Mouse (Mus musculus) gastrocnemius, postnatal 36 days (tissue): Measurements from ENCODE around the gene Iqgap3. TPM values are rescaled to one million over a fixed set of nuclear protein-coding genes. Genes with fewer than 3 reads are reported as not detected.
A peak's percentile ranks its signal among the peaks of the same experiment; 100 is the strongest.

ENCODE experiments used
- DNase-seq, 2 experiments: peaks; one replicate each; pipeline ENCODE4 v3.0.0; 2022
- intact Hi-C: fragments of 180-260 bp; cut with DNase I; formaldehyde crosslinking; loops from one replicate; pipeline ENCODE4 v1.15.1; 2025
- total RNA-seq, 2 experiments: library from RNA; stranded (reverse); gene quantifications; 2 replicates each; pipeline ENCODE4 v1.2.3; 2021

Iqgap3 gene
- total RNA-seq, 2 experiments from 2014 or later, result 0.64 TPM

DNA sequence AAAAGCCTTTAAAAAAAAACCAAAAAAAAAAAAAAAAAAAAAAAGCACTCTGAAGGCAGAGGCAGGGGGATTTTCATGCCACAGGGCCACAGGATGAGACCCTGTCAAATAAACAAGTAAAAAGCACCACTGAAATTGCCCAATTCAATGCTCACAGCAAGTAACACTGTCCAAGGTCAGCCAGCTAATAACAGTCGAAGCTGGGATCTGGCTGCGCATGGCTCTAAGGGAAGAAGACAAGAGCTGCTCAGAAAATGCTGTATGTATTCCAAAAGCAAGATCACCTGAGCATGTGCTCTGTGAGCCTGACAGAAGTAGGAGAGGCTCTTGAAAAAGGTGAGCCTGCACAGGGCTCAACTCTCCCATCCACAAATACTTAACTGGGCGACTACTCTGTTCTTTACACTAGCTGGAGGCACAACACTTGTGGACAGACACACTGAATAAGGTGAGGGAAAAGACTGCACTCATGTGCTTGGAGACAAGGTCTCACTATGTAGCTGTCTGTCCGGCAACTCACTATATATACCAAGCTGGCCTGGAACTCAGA lies 55.2 kb downstream of the Iqgap3 start:
- intact Hi-C loops, result no loop called here
- DNase-seq, result no peak

DNA sequence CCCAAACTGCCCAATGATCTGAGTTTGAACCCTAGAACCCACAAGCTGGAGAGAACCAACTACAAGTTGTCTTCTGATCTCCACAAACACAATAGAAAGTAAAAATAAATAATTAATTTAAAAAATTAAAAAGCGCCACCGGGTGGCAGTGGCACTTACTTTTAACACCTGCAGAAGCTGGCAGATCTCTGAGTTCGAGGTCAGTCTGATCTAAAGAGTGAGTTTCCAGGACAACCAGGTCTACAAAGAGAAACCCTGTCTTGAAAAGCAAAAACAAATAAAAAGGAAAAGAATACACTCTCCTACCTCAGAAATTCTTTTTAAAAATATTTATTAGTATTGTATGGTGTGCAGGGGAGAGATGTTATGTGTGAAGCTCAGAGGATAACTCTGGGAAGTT lies 56.0 kb downstream of the Iqgap3 start:
- intact Hi-C loops, result no loop called here

DNA sequence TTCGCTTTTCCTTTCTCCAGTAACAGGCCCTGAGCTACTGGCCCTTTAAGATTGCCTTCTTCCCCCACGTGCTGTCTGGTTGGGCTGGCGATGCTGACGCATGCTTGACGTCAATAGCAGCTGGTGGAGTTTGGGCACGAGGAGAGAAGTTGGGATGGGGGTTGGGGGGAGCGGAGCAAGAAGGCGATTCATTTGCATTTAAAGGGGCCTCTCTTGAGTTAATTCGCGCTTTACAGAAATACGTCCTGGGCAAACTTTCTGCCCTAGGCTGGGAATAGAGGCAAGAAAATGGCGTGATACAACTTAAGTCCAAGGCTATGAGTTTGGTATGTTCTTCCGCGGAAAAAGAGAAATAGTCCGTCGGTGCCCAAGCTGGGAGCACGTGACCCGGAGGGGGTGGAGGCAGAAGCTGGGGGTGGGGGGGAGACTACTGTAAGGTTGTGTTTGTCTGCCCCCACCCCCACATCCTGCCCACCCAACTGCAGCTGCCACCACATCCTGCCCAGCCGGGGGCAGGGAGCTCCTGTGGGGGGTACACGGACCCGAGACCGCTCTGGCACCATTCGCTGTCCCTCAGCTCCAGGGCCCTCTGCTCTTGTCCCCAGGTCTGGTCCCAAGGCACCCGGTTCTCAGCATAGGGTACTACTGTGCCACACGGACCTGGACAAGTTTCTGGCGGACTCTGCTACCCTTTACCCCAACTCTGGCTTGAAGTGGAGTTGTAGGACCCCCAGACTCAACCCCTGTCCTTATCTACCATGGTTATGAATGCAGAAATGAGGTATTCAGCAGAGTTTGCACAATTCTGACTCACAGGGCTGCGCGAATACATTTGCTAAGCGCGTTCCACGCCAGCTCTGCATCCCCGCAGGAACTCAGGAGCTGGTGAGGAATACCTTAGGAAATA lies 56.8 kb downstream of the Iqgap3 start:
- DNase-seq, result peak; percentile 84 to 91
- intact Hi-C loops, result no loop called here

More for the DNA sequence above, 56.0 kb downstream of the Iqgap3 start:
- DNase-seq, result no peak

DNA sequence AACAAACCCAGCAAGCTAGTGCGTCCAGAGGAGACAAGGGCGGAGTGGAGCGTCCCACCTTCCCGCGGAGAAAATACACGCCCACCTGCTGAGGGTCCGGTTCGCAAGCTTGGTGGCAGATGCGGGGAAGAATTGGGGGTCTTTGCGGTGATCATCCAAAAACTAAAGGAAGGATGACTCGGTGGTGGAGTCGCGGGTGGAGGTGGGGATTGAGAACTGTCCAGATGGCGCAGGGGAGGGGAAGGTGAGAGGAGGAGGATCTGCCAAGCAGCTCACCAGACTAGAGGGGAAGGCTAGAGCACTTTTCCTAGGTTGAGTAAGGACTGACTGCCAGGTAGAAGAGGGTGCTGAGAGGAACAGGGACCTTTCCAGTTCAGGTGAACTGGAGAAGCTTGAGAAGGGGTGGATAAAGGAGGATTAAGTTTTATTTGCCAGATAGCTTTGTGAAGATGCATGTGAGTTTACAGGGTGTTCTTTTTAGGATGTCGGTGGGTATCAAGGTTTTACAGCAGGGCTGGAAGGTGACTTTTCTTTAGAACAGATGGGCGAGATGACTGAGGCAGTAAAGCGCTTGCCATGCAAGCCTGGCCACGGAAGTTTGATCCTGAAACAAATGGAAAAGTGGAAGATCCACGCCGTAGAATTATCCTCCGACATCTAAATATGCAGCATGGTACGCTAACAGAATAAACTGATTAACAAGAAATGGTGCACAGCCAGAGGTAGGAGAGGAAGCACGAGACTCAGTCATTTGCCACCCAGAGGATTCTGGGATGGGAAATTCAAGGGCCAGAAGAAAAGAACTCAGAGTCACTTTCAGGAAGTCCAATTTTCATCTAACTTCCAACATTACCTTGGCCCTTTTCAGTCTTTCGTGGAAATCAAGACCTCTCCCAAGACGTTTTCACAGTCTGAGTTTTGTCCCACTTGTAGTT lies 57.7 kb downstream of the Iqgap3 start:
- intact Hi-C loops, result no loop called here
- DNase-seq, result peak in 1 of 2 experiments; percentile 51

DNA sequence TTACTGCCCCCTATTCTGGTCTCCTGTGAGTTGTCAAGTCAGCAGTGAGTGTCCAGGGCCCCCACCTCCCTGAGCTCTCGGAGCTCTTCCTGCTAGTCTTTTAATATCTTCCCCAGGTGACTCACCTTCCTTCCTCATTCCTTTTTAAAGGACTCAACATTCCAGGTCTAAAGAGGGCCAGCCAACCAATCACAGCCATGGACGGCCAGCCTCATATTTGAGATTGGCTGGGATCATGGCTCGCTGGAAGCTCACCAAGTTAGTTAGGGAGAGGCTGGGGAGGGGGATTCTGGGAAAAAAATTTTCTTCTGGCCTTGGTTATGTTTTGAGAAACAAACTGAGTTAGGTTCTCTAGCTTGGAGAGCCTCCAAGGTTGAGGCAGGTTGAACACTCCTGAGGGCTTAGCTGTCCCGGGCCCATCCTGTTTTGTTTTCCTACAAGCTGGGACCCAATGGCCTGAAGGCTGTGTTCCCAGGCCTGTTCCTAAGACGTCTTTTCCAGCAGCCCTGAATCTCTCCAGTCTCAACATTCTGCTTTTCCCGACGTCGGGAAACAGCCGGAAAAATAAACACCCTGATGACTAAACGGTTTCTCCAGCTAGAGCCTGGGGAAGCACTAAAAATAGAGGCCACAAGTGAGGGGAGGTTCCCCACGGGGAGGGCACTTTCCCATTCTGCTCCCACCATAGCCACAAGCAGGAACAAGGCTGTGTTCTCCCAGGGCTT lies 58.6 kb downstream of the Iqgap3 start:
- intact Hi-C loops, result no loop called here
- peak; percentile 44 to 45 for DNase-seq

DNA sequence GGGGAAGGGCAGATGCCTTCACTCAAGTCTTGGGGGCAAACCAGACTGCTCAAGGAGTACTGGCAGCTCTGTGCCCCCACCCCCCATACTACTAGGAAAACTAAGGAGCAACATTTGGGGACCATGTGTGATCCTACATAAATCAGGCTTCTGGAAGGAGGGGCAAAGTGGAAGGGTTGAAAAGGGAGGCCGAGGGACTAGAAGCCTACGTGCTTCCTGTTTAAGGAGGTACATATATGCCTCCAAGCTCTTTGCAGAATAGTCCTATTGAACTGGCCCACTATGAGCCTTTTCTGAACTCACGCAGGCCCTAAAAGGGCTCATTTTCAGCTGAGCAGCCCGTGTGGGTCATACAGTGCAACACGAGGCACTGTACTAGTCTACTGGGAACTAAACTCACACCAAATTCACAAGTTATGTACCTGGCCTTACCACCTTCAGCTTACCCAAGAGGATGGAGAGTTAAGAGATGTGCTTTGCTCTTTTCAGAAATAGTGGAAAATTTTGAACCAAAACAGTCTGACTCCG lies 59.2 kb downstream of the Iqgap3 start:
- intact Hi-C loops, result no loop called here
- DNase-seq, result no peak

DNA sequence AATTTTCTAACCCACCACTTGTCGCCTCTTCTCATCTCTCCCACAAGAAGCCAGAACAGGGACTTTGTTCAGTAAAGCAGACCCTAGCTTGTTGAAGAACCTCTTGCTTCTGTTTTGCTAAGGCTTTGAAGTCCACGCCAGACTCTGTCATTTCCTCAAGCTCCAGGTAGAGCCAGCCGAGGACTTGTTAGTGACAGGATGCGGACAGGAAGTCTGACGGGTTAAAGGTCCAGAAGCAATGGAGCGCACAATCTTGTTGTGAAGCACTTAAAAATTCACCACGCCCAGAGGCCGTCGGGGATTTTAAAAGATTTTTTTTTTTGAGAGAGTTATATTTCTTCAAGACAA lies 59.6 kb downstream of the Iqgap3 start:
- no peak for DNase-seq
- intact Hi-C loops, result no loop called here

DNA sequence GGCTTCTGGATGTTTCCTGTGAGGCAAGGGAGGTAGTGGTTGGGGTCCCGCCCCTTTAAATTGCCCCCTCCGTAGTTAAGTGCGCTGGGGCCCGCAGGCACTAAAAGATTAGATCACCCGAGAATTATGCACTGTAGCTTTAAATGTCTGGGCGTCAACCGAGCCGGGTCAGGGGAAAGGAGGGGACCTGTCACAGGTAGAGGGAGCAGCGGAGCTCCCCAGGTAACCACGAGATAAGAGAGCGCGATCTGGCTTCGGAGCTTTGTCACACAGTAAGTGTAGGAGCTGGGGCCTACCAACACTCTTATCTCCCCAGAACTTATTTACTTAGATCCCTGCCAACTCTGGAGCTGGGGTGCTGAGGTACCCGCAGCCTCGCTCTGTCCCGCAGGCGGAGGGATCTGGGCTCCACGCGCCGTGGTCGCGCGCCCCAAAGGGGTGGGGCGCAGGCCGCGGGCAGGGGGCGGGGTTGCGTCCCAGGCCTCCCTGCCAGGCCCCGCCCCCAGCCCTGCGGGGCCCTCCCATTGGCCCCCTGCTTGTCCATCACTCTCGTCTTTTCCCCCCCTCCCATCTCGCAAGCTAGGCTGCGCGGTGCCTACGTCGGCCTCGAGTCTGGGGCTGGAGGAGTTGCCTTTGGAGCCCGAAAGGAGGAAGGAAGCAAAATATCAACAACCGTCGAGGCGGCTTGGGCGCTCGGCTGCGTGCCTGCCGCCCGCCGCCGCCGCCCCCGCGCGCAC lies 60.2 kb downstream of the Iqgap3 start, which contains the start of gene Mef2d:
Gene Mef2d, plus strand, starts transcription at position 586 of the 737 bp plus-strand sequence.
- intact Hi-C loops, result no loop called here
- peak; percentile 92 to 96 for DNase-seq

DNA sequence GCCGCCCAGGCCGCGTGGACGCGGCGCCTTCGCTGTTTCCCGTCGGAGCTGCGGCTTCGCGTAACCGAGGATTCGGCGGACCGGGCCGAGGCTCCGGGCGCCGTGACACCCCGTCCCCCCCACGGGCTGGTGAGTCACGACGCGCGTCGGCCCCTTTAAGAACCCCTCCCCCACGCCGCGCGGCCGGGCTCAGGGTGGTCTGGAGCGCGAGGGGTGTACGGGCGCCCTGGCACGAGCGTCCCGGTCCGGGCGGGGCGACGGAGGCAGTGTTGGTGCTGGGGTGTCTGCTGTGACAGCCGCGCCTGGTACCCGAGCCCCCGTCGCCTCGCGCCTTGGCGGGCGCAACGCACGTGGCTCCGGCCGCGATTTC lies 60.8 kb downstream of the Iqgap3 start:
- intact Hi-C loops, result no loop called here
- peak in 1 of 2 experiments; percentile 53 for DNase-seq

DNA sequence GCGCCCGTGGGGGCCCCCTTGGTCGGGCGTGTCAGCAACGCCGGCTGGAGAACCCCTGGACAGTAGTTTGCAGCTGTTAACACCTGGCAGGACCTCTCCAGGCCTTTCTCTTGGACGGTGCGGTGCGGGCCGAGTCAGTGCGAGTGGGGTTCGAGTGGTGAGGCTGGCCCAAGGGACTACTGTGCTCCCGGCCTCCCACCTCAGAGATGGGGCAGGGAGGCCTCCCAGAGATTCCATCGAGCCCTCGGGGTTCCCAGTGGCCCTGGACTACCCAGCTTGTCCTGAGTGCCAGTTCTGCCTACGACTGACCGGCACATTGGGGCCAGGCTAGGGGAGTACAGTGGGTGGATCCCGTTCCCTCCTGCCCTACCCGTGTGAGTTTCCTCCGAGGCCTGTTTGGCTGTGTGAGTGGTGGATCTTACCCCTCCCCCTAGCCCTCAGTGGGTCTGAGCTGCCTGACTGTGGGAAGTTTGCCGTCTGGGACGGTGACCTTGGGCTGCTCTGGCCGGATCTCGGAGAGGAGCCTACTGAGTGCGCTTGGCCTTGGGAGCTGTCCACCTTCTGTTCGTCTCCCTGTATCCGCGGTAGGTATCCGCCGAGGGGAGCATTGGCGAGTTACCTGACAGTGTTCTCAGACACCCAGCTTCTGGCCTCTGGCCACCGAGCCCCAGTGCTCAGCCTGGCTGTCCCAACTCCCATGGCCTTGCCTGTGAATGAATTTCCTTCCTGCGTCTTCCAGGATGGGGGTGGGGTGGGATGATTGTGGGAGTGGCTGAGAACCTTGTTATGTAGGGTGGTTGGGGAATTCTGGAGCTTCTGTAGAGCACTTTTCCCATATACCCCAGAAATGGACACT lies 61.4 kb downstream of the Iqgap3 start:
- peak; percentile 66 to 72 for DNase-seq
- intact Hi-C loops, result no loop called here

DNA sequence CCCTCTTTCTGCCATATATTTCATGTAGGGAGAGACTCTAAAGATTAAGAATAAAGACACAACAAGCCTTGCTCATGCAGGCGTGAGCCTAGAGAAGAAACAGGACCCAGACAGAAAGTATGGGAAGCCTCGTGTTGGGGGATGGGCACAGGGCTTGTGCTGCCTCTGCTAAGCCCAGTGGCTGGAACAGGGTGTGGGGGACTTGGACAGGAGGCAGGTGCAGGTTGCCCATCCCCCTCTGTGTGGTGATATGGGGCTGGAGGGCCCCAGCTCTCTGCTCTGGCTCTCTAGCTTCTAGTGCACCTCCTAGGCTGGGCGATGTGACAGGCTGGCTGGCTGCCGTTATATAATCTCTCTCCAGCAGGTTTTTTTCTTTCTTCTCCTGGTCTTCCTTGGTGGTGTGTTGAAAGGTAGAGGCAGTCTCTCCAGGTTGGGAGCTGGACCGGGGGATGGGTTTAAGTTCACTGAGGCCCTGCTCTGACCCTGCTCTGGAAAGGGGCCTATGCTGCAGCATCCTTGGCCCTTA lies 62.3 kb downstream of the Iqgap3 start:
- peak; percentile 60 to 61 for DNase-seq
- intact Hi-C loops, result loop anchor here (2.0 kb wide), 1 partner anchor 29 kb away; no protein-coding TSS in a partner anchor

DNA sequence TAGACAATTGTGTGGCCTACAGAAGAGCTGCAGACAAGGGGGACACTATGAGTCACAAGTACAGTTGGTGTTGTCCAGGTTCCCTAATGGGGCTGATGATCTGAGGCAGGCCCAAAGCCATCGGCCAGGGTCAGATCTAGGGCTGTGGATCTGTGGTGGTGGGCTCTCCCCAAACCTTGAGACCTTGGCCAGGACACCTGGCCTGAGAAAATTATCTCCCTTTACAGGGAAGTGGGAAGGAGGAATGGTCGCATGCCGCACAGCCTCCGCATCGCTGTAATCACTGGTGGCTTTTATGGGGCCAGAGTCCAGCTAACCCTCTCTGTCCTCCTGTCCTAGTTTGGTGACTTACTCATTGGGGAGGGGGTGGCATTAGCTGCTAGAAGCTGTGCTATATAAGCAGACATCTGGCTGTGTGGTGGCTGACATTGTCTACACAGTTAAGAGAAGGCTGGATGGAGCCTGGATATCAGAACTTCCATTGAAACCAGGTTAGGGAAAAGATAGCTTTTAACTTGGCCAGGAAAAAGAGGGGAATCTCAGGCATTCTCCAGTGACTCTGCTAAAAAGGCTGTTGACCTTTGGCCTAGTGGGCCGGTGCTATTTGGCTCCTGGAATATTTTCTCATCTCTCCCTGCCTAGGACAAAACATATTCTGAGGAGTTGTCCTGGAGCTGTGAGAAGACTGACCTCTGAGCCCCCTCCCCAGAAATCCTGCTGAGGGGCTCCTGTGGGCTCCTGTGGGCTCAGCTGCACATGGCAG lies 63.1 kb downstream of the Iqgap3 start:
- DNase-seq, result no peak
- intact Hi-C loops, result loop anchor here (2.0 kb wide), 1 partner anchor 28 kb away; no protein-coding TSS in a partner anchor

DNA sequence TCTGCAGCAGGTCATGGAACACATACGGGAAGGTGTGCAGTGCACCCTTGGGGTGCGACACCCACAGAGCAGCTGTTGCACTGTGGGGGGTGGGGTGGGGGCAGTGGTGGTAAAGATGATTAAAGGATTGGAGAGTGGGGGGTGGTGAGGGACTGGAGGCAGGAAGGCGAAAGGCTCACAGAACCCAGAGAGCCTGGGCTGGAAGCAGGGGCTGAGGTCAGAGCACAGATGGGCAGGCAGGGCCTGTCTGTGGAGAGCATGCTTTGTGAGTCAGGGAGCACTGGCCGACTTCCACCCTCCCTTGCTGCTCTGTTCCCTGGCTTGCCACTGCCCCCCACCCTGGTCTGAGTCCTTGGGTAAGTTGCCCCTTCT lies 63.6 kb downstream of the Iqgap3 start:
- DNase-seq, result peak in 1 of 2 experiments; percentile 50

DNA sequence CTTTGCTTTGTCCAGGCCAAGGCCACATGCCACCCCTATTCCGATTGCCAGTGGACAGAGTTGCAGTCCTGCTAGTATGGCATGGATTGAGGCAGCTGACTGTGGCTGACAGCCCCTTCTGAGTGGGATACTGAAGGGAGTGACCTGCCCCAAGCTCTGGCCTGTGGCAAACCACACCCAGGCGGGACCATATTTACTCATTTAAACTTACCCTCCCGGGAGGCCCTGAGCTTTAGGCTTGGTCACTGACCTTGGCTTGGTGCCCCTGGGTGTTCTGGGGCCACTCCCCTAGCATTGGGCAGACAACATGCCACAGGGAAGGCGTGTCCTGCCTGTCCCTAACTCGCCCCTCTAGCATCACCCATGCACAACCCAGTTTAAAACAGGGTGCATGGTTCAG lies 64.2 kb downstream of the Iqgap3 start:
- intact Hi-C loops, result loop anchor here (2.0 kb wide), 1 partner anchor 27 kb away; no protein-coding TSS in a partner anchor
- peak in 1 of 2 experiments; percentile 61 for DNase-seq

More for the DNA sequence above, 63.6 kb downstream of the Iqgap3 start:
- intact Hi-C loops, result loop anchor here (2.0 kb wide), 1 partner anchor 27 kb away; no protein-coding TSS in a partner anchor

DNA sequence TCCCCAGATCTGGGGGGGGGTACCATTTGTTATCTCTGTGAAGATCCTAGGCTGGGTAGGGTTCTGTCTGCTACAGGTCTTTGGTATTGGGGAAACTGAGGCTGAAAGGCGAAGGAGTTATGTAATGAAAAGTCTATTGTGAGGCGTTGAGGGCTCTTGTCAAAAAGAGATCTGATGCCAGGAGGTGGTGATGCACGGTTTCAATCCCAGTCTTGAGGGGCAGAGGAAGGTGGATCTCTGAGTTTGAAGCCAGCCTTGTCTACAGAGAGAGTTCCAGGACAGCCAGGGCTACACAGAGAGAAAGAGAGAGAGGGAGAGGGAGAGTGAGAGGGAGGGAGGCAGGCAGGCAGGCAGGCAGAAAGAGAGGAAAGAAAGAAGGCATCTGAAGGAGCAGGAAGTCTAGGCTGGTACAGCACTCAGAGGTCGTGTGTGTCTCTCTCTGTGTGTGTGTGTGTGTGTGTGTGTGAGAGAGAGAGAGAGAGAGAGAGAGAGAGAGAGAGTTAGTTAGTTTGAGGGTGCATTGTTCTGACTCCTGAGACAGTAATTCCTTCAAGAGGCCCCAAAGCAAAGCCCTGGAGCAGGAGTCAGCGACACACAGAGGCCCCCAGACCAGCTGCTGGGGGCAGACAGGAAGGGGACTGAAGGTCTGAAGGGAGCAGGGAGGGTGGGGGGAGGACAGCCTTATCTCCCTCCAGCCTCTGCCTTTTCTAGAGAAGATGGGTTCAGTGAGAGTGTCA lies 64.8 kb downstream of the Iqgap3 start:
- intact Hi-C loops, result no loop called here
- DNase-seq, result no peak

DNA sequence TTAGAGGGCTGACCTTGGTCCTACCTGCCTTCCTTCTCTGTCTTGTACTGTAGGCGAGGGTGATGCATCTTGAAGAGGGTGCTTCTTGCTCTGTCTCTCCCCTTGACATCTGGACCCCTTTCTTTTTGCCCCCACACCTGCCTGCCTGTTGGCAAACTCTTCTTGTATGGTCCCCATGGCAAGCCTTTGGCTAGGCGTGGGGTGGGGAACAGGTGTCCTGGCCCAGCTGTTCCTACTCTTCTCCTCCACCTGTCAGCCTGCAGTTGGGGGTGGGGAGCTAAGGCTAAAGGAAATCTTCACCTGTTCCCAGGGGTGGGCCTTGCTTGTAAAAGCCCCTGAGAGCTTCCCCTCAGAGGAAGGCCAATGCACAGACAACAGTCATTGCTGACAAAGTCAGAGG lies 65.7 kb downstream of the Iqgap3 start:
- intact Hi-C loops, result no loop called here
- no peak for DNase-seq
